Mouse (Mus musculus) layer of hippocampus, postnatal 36 days (tissue): ENCODE data around the gene Ppm1h. TPM values are rescaled to one million over a fixed set of nuclear protein-coding genes. Genes with fewer than 3 reads are reported as not detected.

Source experiments
- DNase-seq, 2 experiments: peaks; one replicate each; pipeline ENCODE4 v3.0.0; 2022
- total RNA-seq, 2 experiments: library from RNA; stranded (reverse); gene quantifications; 2 replicates each; pipeline ENCODE4 v1.2.3; 2021

Ppm1h gene
- total RNA-seq: 10 to 100 TPM; 74.1 to 77.7 TPM

DNA sequence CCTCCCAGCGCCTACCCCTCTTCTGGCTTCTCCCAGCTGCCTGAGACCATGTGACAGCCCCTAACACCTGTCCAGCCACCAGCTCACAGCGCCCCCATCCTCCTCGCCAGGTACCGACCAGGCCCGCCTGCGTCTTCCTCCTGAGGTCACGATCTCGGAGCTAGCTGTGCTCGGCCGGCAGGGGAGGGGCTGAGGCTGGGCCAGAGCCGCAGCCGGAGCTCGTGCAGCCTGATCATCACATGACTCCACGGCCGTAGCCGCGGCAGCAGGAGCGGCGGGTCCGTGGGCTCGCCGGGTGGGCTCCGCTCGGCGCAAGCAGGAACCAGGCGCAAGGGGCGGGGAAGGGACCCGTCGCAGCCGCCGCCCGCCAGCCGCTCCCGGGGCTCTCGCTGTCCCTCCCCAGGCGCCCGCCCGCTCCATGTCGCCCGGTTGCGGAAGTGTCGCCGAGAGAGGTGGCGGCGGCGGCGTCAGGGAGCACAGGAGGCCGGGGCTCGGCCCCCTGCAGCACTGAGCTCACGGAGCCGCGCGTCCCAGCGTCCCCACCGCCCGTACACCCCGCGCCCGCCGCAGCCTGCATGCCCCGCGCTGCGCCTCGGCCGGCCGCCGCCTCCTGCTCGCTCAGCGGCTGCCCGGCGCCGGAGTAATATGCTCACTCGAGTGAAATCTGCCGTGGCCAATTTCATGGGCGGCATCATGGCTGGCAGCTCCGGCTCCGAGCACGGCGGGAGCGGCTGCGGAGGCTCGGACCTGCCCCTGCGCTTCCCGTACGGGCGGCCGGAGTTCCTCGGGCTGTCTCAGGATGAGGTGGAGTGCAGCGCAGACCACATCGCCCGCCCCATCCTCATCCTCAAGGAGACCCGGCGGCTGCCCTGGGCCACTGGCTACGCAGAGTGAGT is at the start of gene Ppm1h:
TSS of gene Ppm1h (plus strand) at position 222 of the 896 bp plus-strand sequence.
- peak; percentile 66 to 67 for DNase-seq

DNA sequence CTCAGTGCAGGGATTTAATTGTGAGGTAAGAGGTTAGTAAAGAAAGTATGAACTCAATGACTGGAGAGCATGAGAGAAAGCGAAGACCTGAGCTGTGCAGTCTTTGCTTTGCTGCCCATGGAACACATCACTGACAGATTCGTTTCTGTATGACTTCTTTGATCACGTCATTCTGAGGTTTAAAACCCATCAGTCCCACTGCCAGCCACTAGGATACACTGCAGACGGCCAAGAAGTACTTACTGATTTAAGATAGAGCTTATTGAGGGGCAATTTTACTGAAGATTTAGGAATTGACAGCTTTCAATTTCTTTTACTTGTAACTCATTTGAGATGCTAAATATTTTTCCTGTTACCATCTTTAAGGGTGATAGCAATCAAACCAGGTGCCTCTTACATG is 49.6 kb upstream of the Ppm1h start:
- no peak for DNase-seq

DNA sequence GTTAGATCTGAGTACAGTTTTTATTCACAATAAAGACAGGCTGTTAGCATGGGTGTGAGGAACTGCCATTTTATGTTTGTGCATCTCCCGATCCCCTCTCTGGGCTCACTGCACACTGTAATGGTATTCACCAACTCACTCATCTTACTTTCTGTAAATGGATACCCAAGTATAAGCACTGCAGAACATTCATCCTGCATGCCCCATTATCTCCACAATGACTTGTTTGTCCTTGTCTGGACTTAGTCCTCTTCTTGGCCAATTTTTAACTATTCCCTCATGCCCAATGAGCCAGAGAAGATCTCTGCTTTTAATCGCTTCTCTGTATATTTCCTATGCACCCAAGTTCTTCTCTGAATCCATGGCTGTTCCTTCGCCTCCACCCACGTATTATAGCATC is 38.7 kb upstream of the Ppm1h start:
- no peak for DNase-seq

DNA sequence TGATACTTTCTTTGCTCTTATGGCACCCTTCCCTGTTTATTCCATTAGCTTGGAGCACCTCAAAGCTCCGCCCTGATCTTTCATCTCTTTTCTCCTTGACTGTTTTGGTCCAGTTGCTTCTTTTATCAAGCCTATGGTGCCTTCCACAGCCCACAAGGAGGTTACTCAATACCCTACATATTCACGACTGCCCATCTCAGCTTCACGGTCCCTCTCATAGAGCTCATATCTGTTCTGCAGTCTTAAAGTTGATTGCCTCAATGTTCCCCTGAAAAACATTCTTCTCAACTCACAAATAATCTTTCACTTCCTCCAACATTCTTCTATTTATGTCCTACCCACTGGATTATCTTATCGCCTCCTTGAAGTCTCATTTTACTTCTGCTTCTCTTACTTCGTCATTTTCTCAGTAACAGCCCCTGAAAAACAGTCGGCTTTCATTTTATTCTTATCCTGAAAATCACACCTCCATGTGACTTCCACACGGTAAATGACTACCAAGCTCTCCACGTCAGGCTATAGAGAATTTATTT is 37.2 kb upstream of the Ppm1h start:
- no peak for DNase-seq

DNA sequence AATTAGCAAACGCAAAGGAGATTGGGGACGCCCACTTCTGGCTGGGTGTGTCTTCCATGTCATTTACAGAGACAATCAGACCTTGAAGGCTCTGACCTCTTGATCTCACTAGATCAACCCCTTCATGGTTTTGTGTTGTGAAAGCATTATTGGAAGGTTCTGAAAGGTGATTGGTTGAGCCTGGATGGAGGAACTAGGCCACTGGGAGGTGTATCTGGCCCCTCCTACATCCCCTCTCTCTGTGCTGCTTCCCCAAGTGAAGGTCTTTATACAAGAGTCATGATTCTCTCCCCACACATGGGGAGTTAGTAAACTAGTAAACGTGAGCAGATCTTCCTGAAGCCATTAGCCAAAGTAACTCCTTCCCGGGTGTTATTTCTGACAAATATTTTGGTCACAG is 36.4 kb upstream of the Ppm1h start:
- no peak for DNase-seq

DNA sequence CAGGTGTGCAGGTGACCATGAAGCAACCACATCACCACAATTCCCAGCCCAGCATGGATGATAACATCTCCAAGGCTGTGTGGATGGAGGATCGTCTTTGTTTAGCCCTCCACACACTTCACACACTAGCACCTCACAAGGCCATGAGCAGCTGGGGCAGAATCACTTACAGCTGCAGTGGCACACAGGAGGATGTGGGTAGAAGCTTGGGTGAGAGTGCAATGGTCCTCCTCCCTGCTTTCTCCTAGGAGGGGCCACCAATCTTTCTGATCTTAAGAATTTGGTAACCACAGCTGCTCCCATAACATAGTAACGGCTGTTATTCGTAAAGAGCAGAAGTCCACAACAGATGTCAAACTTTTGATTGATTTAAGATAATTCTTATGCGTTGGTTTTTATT is 26.6 kb upstream of the Ppm1h start:
- no peak for DNase-seq

DNA sequence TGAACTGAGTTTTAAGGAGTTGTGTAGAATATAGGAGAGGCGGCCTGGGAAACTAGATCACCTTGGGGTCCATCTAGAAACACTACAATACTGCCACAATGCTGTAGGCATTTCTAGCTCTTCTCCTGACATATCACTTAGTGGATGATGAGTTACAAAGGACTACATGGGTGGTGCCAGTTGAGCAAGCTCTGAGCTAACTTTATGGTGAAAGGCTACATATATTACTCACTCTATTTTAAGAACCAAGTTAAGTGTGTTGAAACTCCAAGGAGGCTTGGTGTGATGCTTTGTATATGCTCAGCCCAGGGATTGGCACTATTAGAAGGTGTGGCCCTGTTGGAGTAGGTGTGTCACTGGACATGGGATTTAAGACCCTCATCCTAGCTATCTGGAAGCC is 26.0 kb upstream of the Ppm1h start:
- no peak for DNase-seq

DNA sequence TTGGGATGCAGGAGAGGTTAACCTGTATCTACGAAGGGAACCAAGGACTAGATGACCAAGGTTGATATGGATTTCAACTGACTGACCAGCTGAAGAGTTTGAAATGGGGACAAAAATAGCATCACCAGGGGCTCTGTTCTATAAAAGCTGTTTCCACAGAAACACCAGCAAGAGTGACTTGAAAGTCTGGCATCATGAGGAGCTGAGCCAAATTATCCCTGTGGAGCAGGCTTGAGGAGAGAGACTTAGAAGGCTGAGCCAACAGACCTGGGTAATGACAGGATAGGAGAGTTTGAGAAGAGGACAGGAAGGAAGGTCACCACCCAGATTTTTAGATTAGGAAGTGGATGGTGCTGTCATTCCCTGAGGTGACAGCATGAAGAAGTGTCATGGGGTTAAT is 12.9 kb upstream of the Ppm1h start:
- no peak for DNase-seq

DNA sequence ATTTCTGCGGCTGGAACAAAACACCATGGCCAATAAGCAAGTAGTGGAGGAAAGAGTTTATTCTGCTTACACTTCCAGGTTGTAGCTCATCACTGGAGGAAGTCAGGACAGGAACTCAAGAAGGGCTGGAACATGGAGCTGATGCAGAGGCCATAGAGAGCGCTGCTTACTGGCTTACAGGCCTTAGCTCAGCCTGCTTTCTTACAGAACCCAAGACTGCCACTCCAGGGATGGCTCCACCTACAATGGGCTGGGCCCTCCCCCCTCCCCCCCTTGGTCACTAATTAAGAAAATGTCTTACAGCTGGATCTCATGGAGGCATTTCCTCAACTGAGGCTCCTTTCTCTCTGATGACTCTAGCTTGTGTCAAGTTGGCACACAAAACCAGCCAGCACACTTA is 7.3 kb upstream of the Ppm1h start:
- no peak for DNase-seq

DNA sequence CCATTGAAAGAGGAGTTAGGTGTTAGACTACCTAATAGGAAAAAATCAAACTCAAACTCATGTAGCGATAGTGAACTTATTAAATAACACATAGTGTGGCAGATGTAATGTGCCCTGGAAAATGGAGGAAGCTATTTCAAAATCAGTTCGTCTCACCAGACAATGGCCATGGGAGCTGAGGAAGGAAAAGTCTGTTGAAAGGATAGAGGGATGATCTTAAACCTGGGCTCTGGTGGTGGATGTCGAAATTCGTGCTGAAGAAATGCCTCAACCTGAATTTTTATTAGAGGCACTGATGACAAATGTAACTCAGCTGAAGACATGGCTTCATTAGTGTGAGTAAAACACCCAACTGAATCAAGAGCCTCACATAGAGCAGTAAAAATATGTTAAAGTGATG is 6.5 kb upstream of the Ppm1h start:
- no peak for DNase-seq

DNA sequence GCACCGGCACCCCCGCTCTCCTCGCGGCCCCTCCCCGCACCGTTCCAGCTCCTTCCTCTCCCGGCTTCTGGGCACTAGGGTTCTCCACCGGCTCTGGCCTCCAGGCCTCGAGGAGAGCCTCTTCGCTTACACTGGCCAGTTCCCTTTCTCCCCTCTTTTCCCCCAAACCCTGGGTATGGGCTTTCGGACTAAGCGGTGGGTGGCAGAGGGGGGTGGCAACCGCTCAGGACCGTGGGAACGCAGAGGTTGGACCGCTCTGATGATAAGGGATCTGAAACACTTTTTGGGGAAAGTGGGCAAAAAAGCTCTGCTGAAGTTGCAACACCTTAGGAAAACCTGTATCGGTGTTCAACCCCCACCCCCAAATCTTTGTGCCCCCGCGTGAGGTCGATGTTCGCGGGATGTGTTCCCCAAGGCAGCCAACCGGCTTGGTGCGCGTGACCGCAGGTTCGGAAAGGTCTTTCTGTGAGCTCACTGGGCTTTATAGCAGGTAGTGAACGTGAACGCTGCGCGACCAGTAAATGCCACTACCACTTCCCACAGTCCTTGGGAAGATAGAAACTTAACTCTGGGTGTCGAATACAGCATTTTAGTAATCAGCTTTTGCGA is 979 bp downstream of the Ppm1h start:
- peak in 1 of 2 experiments; percentile 21 for DNase-seq

DNA sequence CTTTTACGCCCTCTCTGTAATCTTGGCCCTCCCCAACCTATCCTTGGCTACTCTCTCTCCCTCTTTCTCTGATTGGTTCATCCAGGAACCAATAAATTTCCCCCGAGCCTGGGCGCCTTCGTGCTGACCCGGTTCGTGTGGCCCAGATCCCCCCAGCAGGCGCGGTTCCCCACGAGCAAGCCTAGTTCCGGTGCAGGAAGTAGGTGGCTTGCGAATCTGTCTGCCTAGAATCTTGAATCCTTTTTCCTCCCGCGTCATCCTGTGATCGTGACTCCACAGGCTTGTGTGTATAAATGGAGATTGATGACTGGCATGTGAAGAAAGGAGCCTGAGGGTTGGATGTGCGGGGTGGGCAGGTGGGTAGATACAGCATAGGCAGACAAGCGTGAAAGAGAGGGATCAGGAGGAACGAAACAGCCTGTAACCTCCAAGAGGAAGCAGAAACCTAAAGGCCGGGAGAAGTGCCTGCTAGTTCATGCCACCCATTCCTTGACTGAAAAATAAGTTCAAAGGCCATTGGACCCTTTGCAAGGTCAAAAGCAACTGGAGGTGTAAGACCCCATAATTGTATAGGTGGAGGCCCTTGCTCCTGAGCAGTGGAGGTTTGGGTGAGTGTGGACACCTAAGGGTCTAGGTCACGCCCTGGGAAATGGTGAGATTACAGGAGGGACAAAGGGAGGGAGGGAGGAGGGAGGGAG is 2.0 kb downstream of the Ppm1h start:
- DNase-seq: peak; percentile 61 to 62

DNA sequence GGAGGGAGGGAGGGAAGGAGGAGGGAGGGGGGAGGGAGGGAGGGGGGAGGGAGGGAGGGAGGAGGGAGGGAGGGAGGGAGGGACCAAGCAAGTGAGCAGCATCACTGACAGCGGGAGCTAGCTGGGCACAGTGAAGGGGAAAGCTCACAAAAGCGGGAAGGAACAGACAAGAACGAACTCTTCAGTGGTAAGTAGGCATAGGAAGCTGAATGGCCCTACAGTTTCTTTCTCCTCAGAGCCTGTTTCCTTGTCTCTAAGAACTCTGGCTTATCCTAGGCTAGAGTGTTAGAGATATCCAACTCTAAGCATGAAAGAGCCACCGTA is 2.5 kb downstream of the Ppm1h start:
- no peak for DNase-seq

DNA sequence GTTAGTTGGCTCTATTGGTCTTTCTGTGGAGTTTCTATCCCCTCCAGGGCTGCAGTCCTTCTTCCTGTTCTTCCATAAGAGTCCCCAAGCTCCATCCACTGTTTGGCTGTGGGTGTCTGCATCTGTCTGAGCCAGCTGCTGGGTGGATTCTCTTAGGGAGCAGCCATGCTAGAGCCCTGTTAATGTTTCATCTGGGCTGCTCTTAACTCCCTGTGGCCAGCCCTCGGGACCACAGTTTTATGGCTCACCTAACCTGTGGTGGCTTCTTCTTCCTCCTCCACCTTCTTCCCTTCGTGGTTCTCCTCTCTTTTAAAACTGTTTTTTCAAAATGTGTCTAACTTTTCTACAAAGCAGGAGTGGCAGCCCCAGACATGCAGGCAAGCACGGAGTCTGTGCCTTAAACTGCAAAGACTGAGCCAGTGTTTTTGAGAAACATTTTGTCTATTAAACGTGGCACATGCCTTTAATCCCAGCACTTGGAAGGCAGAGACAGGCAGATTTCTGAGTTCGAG is 5.3 kb downstream of the Ppm1h start:
- no peak for DNase-seq

DNA sequence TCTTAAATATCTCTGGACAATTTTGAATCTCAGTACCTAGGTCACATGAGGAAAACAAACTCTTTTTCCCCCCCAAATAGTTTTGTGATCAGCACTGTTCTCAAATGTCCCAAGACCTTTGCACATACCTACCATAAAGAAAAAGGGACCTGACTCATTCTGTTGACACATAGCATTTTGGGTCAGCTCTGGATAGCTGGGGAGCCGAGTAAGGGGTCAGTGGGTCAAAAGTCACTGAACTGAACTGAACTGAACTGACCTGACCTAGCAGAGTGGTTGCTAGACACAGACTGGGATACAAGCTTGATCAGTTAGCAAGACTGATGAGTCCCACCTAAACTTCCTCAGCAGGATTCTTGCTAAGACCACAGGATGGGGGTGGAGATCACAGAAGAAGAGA is 6.7 kb downstream of the Ppm1h start:
- DNase-seq: no peak

DNA sequence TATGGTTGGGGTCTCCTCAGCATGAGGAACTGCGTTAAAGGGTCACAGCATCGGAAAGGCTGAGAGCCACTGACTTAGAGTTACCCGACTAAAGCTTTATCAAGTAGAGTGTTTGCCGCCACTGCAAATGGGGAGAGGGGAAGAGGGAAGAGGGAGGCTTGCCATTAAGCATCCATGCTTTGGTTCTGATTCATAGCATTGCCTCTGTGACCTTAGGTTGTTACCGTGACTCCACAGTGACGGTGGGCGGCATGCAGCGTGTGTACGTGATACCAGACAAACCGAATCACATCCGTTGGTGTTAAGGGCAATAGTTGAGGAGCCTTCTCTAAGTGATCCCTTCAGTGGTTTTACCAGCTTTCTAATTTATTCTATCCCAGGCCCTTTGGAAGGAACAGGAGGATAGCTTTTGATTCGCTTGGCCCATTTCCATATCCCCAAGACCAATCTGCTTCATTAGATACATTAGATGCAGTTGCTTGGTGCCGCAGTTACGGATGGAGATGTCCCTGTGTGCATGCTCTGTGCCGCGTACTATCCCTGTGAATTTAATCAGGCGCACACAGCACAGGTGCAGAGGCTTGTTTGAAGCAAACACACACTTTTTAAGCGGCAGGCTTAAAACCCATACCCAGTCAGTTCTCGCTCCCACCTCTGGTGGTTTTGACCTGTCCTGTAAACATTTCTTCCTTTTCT is 7.4 kb downstream of the Ppm1h start:
- no peak for DNase-seq

DNA sequence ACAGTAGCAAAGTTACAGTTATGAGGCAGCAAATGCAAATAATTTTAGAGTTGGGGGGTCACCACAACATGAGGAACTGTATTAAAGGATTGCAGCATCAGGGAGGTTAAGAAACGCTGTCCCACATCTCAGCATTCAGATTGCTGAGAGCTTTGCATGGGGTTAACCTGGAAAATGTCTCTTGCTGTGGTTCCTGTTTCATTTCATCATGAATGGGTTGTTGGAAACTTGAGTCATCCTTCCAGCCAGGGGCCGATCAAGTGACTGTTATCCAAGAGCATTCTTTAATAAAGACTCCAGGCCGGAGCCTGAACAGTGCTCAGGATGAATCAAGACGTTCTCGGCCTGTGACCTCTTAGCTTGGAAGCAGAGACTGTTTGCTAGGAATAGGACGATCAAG is 12.1 kb downstream of the Ppm1h start:
- DNase-seq: no peak

DNA sequence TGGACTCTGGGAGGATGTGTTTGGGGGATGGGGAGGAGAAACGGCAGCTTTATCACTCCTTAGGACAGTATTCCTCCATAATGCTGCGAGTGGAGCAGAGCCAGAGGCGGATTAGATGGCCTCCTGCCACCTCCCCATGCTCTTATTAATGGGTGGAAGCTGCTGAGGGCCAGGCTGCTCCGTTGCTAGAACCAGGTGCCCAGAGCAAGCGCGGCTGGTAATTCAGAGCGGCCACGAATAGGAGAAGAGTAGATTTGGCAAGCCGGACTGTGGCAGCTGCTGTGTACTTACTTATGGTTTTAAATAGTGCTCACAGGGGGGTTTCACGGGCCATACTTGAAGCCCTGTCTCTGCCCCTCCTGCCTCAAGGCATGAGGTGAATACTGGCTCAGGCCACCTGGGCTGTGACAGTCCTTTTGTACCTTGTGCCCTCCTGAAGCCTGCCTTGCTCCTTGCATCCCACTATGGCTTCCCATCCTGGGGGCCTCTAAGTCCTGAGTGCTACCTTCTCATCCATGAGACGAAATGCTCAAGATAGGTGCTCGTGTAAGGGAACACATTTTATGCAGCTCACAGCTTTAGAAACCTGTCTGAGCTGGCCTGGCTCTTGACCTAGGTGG is 14.7 kb downstream of the Ppm1h start:
- peak in 1 of 2 experiments; percentile 26 for DNase-seq

DNA sequence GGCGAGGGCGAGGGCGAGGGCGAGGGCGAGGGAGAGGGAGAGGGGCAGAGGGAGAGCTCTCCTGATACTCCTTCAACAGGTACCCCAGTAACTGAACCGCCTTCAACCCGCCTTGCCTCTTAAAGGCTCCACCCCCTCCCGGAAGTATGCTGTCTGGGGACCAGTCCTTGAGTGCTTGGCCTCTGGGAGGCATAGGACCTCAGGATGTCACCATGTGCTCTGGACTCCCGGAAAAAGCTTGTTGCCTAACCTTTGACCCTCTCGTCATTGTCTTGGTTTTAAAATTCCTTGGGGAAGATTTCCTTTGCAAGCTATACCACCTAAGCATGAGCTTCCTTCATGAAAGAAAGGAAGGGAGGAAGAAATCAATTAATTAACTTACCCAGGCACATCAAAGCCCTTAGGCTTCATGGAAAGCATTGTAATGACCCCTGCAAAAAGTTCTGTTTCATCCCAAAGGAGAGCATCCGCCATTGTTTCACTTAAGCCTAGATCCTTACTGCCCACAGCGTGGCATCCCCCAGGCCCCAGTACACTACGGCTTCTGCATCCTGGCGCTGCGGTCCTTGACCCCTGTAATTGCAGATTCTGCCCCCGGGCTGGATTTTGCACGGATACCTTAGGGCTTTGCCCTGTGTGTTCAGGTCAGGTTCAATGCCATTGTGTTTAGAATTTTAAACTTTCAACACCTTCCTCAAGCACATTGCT is 15.5 kb downstream of the Ppm1h start:
- no peak for DNase-seq

DNA sequence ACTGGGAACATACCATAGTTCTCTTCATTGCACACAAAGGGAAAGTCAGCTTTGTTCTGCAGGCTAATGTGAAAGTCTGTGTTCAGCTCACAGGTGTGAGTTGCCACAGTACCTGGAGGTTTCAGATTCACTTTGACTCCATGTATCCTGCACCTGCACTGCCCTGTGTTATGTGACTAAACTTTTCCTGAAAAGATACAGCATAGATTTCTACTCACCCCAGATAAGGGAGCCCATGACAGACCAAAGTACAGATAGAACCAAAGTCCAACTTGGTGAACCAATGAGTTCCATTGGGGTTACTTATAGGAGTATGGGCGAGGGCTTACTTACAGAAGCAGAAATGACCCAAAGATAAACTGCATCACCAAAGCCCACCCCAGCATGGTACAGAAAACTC is 17.8 kb downstream of the Ppm1h start:
- no peak for DNase-seq

DNA sequence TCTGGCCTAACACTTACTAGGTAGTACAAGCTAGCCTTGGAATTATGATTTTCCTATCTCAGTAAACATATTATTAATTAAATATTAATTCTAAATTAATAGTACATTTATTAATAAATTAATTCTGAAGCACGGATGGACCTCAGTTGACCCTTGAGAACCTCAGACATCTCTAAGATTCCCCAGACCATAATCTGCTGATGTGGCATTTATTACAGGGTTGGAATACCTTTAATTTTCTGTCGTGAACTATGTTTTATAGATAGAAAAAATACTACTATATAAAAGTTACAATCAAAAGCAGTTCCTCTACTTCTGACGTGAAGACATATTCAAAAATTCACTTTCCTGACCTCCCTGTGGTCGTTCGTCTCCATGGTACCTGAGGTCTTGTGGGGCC is 19.8 kb downstream of the Ppm1h start:
- DNase-seq: no peak
